Mouse (Mus musculus): ENCODE data around the gene Ppp1r9a. TPM values are rescaled to one million over a fixed set of nuclear protein-coding genes. Genes with fewer than 3 reads are reported as not detected.
"Not testable (repeated sequence)": the region's sequence is repeated elsewhere in the genome, so short reads cannot be mapped to it uniquely, and the experiment has no call there.

Gene Ppp1r9a
- 10 to 100 TPM; 10.7 to 15.0 (median 12.8) TPM for total RNA-seq (2022)

GRCm38 (mm10) chr6:4902674-4903324 lies at the start of gene Ppp1r9a:
Gene Ppp1r9a, plus strand, starts transcription at chr6:4902917.
- peak; percentile 28 for DNase-seq (ENCODE audit: low spot score)

DNA sequence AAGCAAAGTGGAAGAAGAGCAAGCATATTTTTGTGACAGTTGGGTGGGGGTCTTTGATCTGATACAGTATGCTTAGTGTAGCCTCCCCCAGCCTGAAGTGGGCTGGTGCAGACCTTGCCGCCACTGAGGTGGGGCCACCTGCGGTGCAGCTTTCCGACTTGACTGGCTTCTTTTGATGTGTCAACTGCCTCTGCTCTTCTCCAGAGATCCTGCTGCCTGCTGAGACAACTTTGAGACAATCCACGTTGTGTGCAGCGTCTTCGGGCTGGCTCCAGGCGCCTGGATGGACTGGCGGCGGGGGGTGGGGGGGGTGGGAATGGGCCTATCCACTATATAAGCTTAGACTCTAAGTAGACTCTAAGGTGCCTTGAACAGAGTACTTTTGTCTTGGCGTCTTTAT lies 47.5 kb upstream of the Ppp1r9a start:
- no peak for DNase-seq (ENCODE audit: low spot score)

GRCm38 (mm10) chr6:4856919-4857318 lies 45.8 kb upstream of the Ppp1r9a start:
- DNase-seq (ENCODE audit: low spot score), result no peak

DNA sequence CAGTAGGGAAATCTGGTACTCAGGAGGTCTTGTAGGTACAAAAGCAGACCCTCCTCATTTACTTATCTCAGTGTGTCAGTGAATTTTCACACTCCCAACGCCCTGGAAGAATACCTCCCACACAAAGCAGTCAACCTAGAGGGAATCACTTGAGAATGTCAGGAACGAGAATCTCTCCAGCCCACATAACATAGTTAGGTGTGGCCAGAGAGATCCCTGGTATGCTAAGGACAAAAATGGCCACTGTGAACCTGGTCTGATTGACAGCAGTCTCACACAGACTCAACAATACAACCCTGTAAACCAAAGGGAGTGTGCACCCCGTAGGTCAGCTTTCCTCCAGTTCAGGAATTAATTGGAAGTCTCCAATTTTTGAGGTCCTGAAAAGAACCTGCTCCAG lies 18.4 kb upstream of the Ppp1r9a start:
- no peak for DNase-seq (ENCODE audit: low spot score)

DNA sequence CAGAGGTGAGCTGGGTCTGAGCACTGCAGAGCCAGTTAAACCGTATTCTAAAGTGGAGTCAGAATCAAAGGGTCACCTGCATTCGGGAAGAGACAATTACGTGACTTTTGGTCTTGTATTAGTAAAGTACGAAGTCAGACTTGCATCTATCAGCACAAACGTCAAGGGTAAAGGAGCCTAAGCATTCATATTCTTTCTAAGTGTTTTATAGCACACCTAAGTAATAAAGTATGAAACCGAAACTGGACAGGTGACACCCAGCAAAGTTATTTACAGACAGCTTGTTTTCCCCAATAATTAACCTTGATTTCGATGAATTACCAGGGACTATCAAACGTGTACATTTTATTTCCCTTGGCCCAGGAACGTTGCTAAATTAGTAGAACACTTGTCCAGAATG lies 13.2 kb upstream of the Ppp1r9a start:
- DNase-seq (ENCODE audit: low spot score), result no peak

DNA sequence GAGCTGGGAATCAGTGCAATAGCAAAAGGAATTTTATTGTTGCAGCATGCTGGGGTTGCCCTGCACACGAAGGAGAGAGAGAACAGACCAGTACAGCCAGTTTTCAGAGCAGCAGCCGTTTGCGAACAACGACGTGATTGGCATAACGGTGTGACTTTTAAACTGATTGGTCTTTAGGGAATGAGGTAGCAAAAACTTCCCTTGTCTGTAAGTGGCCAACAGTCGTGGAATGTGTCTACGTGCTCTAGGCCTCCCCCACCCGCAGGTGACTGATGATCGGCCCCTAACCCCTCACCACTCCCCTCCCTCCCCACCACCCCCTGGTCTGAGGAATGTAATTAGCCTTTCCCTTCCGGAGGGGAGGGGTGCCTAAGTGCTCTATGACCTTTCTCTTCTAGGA lies 10.3 kb upstream of the Ppp1r9a start:
- no peak for DNase-seq (ENCODE audit: low spot score)

GRCm38 (mm10) chr6:4893312-4893711 lies 9.4 kb upstream of the Ppp1r9a start:
- not testable (repeated sequence) for DNase-seq (ENCODE audit: low spot score)

GRCm38 (mm10) chr6:4899906-4900305 lies 2.8 kb upstream of the Ppp1r9a start:
- DNase-seq (ENCODE audit: low spot score), result no peak

GRCm38 (mm10) chr6:4903325-4904054 lies 773 bp downstream of the Ppp1r9a start:
- peak; percentile 9 for DNase-seq (ENCODE audit: low spot score)

DNA sequence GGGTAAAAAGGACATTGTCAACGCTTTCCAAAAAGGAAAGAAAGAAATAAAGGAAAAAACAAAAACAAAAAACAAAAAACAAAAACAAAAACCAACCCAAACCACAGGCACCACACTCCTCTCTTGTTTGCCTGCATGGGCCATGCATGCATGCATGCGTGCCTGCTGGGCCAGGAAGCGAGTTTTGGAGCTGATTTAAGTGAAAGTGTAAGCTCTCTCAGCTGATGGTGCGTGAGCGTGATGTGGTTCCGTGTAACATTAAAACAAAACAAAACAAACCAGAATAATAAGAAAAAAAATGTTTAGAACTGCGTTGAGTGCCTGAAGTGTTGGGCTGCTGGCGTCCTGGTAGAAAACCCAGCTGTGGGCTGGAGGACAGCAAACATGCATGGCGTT lies 1.3 kb downstream of the Ppp1r9a start:
- DNase-seq (ENCODE audit: low spot score), result no peak

GRCm38 (mm10) chr6:4910042-4910634 lies 7.4 kb downstream of the Ppp1r9a start:
- no peak for DNase-seq (ENCODE audit: low spot score)

DNA sequence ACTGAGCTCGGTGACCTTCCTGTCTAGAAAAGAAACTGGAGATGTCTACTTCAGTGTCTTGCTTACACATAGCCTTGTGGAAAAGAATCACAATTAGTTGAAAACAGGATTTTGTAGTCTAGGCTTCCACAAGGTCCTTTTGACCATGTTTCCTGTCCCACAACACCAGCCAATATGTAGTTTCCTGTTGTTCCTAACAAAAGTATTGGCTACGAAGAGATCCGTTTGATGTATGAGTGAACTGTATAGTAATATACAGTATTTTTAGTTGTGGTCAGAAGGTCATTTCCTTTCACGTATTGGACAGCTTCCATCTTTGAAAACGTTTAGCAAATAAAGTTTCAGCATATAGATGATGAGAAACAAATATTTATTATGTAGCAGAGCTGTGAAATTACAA lies 15.8 kb downstream of the Ppp1r9a start:
- DNase-seq (ENCODE audit: low spot score), result no peak

DNA sequence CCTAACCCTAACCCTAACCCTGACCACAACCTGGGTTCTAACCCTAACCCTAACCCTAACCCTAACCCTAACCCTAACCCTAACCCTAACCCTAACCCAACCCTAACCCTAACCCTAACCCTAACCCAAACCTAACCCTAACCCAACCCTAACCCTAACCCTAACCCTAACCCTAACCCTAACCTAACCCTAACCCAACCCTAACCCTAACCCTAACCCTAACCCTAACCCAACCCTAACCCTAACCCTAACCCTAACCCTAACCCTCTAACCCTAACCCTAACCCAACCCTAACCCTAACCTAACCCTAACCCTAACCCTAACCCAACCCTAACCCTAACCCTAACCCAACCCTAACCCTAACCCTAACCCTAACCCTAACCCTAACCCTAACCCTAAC lies 21.1 kb downstream of the Ppp1r9a start:
- not testable (repeated sequence) for DNase-seq (ENCODE audit: low spot score)

DNA sequence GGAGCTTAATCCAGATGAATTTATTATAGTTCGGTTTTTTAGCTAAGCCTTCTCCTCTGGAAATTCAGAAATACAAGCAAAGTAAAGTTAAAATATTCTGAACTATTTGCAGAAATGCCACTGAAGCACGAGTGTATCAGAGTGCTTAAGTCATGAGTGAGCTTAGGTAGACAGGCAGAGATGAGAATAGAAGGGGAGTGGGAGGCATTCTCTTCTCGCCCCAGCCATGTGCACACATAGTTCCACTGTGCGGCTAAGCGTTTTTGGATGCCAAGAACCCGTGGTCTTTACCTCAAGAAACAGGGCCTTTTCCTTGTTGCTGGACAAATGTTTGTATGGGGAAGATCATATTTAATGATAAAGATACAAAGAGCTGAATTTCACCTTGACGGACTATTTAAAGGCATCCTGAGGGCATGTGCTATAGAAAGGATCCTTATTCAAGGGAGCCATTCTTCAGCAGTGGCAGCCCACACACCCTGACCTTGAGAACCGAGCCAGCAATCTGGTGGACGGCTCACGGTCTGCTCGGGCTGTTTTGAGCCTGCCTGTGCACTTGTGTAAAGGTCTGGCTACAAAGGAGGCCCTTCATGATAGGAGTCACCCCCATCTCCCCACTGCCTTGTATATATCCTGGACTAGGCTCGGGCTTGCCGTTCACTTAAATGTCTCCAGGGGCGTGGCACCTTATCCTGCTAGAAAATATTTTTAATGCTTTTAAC lies 23.4 kb downstream of the Ppp1r9a start:
- no peak for DNase-seq (ENCODE audit: low spot score)

- no peak for DNase-seq (ENCODE audit: low spot score)
Measured at GRCm38 (mm10) chr6:4930321-4930720, 27.6 kb downstream of the Ppp1r9a start.

- no peak for DNase-seq (ENCODE audit: low spot score)
Measured at GRCm38 (mm10) chr6:4938901-4939300, 36.2 kb downstream of the Ppp1r9a start.

DNA sequence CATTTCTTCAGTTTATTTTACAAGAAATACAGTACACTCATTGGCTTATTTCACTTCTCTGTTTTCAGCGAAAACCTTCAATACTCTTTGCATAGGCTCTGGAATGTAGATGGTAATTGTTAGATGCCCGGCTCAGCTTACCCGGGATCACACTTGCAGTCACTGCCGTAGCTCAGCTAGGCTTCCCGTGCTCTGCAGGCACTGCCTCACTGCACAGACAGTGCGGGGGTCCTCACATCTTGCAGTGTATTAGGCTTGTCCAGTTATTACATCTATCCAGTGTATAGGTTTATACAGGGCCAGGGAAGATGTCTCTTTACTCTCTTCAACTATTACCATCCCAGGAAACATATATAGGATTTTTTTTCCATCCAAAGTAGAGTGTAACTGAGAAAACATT lies 37.4 kb downstream of the Ppp1r9a start:
- no peak for DNase-seq (ENCODE audit: low spot score)

DNA sequence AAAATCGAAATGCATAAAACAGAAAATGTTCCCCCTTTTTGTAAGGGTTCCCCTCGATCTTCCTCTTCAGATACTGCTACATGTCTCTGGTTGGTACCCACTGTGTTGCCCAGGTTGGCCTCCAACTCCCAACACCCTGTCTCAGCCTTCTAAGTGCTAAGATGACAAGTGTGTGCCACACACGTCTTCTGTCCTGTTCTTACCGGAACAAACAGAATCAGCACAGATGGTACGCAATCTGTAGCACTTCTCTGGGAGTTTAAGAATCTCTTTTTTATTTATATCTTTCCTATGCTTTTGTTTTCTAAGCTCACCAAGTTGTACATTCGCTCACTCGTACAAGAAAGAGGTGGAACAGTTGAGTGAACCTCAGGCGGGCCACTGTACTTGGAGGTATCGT lies 37.9 kb downstream of the Ppp1r9a start:
- DNase-seq (ENCODE audit: low spot score), result no peak

DNA sequence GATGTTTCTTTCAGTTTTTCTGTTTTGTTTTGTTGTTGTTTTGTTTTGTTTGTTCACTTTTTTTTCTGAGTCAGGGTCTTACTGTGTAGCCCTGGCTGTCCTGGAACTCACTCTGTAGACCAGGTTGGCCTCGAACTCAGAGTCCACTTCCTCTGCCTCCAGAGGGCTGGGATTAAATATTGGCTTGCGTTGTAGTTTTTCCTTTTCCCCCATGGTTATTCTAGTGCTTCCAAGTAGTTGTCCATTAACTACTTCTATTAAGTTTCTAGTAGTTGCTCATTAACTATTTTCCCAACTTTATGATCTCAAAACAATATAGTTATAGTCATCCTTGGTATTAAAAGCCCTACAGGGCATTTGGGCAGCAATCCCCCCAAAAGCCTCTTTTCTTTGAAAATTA lies 41.1 kb downstream of the Ppp1r9a start:
- DNase-seq (ENCODE audit: low spot score), result no peak

DNA sequence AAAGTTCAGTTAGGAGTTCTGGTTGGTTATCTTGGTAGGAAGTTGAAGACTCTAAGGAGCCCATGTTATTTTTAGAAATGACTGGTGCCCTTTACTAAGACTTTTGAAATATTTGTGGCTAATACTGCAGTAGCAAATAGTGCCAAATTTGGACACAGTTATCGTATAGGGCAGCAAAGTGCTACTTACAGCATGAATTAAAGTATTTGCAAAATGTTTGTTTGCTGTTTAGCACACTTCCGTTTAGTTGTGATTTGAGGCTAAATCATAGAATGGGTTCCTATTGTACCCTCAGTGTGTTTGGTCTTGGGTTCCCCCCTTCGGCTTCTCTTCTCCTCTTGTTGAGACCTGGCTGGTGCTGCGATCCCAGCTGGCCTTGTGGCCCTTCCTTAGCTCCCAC lies 45.3 kb downstream of the Ppp1r9a start:
- no peak for DNase-seq (ENCODE audit: low spot score)

GRCm38 (mm10) chr6:4949701-4950100 lies 47.0 kb downstream of the Ppp1r9a start:
- no peak for DNase-seq (ENCODE audit: low spot score)

DNA sequence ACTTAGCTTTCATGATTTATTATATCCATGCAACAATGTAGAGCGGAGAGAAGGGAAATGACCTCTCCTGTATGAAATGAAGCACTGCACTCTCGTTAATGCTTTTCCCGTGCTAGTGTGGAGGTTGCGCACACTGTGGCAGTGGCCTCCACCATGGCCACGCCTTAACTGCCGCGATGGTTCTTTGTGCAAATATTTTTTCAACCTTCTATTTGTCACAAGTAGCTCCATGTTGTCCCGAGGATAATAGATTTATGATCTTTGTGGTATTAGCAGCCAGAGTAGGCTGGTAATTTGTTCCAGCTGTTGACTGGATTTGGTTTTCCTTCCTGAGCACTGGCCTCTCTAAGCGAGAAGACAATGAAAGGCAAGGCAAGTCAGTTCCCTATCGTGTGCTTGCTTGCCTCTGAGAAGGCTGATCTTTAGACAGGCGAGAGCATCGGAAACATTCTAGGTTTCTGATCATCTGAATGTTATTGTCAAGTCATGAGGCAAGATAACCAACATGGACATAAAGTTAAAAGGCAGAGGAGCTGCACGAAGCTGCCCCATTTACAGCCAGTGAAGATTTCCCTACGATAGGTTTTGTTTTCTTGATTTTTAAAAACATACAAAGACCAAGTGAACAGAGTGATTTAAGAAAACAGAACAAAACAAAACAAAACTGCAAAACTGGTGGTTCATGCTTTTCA lies 50.5 kb downstream of the Ppp1r9a start:
- DNase-seq (ENCODE audit: low spot score), result no peak

All from heart, adult 8-10 months (tissue).